Mouse (Mus musculus): Measurements from ENCODE around the gene Gm20388.
"Not testable (repeated sequence)": the region's sequence is repeated elsewhere in the genome, so short reads cannot be mapped to it uniquely, and the experiment has no call there.

The Gm20388 gene

DNA sequence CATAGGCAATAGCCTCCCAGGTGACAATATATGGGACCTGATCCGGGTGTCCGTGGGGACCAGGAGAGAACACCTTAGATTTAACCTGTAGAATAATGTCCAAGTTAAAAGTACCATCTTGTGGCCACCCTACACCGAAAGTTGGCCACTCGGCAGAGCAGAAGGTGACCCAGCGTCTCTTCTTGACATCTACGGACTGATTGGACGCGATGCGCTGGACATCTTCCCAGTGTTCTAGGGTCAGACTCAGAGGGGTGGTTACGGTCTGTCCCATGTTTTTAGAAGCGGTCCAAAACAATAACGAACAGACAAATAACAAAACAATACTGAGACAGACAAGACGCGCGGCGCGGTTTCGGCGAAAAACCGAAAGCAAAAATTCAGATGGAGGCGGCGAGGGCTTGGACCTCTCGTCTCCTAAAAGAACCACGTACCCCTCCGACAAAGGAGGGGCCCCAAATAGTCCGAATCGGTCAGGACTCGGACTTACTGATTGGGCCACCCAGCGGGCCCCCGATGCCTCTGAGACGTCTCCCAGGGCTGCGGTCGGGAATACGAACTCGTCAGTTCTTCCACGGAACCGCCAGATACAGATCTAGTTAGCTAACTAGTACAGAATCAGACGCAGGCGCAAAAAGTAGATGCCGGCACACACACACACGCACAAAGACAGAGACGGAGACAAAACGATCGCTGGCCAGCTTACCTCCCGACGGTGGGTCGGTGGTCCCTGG lies 3522.8 kb downstream of the Gm20388 start:
- DNase-seq, result not testable (repeated sequence)

DNA sequence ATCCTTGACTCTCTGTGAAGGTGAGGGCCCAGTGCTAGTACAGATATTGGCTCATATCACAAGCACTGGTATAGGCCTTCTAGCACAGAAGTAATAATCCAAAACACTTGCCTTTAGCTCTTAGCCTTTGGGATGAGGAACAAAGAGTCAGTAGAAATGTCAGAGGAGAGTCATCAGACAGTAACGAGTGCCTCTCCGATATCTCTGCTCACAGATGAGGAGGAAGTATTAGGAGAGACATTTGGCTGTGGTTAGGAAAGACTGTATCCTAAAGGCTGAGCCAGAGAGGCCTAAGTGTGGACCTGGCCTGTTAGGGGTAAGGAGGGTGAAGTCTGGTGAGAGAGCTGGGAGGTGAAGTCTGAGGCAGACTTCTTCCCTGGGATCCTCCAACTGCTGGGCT lies 3531.1 kb downstream of the Gm20388 start:
- no peak for DNase-seq

DNA sequence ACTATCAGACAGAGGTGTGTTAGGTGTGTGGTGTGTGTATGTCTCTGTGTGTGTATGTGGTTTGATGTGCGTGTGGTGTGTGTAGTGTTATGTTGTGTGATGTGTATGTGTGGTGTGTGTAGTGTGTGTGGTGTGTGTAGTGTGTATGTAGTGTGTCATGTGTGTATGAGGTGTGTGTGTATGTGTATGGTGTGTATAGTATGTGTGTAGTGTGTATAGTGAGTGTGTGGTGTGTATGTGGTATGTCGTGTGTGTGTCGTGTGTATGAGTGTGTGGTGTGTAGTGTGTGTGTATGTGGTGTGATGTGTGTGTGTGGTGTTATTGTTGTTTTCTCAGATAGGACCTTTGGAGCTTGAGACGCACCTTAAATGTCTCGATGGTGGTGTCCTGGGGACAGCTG lies 3531.7 kb downstream of the Gm20388 start:
- DNase-seq, result no peak

DNA sequence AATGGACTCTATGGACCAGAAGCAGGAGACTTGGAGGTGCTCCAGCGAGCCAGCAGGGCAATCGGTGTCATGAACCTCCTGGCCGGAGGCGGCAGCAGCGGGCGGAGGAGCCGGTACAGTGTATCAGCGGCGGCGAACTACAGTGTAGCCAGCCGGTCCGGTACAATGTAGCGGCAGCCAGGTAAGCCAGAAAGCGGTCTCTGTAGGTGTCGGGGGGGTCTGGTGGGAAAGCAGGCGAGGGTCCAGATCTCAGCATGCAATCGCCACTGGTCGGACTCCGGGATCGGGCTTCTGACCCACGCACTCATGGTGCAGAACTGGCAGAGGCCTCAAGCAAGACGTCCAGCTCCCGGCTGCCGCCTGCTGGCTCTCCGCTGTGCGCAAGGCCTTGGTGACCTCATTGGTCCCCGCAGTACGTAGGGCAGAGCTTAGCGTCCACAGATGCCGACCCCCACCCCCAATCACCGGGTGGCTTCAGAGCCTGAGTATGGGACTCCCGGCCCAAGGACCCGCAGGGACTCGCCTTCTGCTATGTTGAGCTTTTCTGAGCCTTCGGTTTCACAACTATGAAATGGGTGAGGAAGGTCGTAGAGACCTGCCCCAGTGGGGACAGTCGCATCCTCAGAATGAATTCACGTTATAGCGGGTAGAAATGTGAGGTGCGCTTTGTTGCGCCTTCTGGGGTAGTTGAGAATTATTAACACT lies 3532.4 kb downstream of the Gm20388 start:
- peak; percentile 96 for DNase-seq

DNA sequence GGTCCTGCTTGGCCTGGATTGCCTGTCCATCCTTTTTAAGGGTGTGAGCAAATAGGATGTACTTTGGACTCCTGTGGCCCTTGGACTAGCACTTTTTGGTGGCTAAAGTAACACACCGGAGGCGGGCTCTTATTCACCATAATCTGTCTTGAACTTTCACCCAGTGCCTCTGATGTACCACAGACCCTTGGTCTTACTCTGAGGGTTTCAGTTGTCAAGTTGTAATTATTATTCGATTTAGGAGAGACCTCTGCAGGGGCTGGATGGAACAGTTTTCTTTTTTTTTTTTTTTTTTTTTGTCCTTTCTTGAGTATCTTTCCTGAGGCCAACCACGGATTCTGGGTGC lies 3532.9 kb downstream of the Gm20388 start:
- no peak for DNase-seq

DNA sequence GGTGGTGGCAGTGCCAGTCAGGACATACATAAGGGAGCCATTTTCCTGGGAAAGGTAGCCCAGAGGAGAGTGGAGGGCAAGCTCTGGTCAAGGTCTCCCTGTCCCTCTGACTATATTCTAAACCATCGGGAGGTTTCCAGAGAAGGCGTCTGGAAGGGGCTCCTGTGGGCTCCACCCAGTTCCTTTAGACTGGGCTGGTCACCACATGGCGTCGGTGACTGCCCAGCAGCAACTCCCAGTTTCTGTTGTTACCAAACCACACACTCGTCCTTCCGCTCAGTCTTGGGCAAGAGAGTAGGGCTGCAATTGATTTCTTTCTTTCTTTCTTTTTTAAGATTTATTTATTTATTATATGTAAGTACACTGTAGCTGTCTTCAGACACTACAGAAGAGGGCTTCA lies 3533.5 kb downstream of the Gm20388 start:
- no peak for DNase-seq

DNA sequence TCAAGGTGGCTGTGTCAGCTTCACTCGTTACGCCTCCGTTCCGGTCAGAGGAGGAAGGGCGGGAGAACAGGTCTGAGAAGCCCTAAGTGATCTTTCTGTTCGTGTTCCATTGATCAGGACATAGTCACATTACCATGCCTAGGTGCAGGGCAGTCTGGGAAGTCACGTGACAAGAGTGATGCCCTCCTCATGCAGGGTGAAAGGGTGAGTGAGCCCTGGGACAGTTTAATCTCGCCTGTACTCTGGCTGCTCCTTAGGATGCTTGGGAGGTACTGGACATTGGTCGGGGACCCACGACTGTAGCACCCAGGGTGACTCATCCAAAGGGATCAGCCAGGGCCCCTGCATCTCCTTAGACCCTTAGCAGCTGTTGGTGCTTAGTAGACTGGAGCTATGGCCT lies 3535.3 kb downstream of the Gm20388 start:
- no peak for DNase-seq

DNA sequence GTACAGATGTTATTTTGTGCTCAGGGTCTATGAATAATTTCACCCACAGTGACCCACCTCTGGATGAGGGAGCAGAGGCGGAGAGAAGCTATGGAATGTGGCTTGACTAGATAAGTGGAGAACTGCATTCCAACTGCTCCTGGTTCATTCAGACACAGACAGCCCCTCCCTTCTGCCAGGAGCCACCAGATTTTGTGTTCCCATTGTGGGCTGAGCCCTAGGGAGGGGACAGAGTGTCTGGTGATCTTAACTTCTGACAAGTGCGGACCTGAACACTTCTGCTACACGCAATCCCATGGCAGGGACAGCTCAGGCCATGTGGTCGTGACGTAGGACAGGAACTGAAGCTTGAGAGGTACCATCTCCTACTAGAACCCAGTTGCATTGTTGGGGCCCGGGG lies 3536.2 kb downstream of the Gm20388 start:
- no peak for DNase-seq

DNA sequence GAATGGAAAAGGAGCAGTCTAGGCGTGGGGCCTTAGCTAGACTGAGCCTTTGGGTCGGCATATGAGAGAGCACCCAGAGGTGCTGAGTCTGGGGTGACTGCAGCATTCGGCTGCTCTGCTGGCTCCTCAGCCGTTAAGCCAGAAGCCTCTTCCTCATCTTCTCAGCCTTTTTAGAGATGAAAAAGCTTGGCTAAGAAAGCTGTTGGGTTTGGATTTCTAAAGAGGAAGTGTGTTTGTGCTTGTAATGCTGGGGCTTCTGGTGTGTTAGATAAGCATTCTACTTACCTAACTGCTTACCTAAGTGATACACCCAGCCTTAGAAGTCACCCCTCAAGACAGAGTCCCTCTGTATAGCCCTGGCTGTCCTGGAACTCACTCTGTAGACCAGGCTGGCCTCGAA lies 3540.1 kb downstream of the Gm20388 start:
- DNase-seq, result no peak

DNA sequence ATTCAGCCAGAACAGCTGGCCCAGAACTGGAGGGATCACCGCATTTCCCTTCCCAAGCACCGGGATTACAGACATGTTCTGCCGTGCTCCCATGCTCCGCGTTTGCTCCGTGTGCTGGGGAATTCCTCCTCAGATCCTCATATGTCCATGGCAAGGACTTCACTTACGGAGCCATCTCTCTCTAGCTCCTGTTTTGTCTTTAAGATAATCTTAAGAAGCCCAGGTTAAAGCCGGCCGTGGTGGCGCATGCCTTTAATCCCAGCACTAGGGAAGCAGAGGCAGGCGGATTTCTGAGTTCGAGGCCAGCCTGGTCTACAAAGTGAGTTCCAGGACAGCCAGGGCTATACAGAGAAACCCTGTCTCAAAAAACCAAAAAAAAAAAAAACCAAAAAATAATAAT lies 3541.1 kb downstream of the Gm20388 start:
- DNase-seq, result not testable (repeated sequence)

DNA sequence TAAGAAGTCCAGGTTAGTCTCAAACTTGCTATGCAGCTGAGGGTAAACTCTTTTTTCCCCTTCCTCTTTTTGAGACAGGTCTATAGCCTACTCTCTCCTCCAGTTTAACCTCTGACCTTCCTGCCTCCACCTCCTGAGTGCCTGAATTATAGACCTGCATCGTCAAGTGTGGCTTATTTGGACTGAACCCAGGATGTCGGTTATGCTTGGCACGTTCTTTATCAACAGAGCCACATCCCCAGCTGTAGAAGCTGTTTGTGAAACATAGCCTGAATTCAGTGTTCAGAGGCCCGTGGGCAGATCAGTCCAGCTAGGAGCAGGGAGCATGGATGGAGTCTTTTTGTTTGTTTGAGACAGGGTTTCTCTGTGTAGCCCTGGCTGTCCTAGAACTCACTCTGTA lies 3541.5 kb downstream of the Gm20388 start:
- no peak for DNase-seq

DNA sequence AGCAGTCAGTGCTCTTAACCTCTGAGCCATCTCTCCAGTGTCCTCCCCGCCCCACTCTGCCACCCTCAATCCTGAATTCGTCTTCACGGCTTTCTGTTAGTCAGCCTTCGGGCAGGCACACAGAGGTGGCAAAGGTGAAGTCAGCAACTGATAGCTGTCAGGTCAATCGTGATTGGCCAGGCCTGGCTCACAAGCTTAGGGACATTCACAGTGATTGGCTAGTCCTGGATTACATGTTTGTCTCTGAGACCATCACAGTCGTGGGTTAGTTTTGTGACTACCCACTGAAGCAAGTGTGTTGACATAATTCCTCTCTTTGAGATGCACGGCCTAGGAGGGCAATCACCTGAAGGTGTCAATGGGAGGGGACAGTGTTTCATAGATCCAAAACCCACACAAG lies 3542.7 kb downstream of the Gm20388 start:
- no peak for DNase-seq

DNA sequence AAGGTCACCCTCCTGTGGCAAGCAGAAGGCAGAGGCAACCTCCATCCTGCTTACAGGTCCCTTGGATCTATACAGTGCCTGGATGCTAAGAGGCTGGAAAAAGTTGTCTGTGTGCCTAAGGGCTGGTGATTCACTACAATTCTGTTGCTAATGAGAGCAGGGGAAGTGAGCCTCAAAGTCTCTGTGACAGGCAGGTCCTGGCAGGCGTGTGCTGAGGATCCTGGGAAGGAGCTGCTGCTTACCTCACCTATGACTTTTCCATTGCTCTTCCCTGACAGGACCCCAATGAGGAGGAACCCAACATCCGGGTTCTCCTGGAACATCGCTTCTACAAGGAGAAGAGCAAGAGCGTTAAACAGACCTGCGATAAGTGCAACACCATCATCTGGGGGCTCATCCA lies 3543.3 kb downstream of the Gm20388 start:
- DNase-seq, result no peak

DNA sequence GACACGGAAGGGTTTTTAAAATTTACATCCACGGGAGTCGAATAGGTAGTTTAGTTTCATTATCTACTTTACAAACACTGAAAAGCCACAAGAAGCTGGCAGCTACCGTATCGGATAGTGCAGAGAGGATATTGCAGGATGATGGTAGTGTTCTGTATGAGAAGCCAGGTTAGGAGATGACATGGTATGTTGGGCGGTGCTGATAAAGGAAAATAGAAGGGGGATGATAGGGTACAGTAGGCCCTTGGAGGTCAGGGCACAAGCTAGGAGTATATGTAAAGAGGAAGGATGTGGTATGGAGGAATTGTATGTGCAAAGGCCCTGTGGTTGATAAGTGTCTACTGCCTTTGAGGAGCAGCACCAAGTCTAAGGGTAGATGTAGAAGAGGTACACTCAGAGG lies 3543.9 kb downstream of the Gm20388 start:
- DNase-seq, result no peak

DNA sequence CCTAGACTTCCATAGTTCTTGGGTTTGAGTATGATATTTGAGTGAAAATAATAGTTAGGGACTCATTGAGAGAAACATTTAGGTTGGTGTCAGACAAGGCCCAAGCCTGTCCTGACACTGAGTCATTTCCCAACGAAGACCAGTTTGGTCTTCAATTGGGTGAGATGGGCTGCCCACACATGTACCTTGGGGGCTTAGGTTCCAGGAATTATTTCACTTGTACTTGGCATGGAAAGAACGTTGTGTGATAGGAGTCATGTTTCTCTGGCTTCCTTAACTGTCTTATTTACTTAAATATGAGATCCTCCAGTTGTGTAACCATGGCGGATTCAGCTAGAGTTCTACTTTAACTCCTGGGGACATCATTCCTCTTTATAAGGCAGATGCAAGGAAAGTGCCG lies 3553.0 kb downstream of the Gm20388 start:
- no peak for DNase-seq

DNA sequence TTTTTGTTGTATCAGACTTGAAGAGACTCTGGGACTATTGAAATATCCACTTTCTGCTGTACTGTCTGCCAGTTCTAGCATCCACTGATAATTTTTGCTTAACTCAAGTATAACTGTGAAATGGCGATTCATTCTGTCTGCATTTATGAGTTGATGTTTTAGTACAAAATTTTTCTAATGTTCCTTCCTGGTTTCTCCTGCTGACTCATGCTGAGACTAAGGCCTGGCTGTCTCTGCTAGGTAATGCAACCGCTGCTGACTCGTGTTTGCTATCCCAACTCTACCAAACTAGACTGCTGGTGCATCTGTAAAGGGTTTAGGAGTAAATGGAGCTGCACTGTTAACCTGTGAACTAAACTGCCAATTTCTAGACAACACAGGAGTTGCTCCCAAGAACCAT lies 3556.8 kb downstream of the Gm20388 start:
- DNase-seq, result no peak

DNA sequence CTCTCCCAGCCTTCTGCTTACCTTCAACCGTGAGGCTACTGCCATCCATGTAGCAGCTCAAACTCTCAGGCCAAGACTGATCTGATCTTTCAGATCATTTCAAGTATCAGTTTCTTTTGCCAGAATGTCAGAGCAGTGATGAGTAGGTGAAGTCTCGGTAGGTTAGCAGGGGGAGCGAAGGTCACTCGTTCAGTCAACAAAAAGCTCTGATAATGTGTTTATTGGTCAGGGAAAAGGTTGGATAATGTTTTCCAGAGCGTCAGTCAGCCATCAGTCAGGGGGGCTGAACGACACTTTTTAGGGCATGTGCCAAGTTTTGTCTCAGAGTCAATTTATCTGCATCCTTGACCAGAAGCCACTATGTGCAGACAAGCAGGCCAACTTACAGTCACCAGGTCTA lies 3562.3 kb downstream of the Gm20388 start:
- not testable (repeated sequence) for DNase-seq

DNA sequence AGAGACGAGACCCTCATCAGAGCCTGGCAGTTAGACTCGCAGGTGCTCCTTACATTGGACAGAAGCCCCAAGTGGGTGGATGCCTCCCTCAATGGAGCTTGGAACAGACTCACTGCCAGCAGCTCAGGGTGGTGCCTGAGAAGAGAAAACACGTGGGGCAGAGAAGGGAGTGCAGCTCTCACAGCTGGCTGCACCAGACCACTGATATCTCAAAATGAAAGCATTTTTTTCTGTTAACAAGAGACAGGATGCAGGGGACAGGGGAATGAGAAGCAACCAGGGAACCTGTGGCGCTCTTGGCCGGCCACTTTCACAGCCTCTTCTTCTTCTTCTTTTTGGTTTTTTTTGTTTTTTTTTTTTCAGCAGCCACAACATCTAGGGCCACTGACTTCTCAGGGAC lies 3563.9 kb downstream of the Gm20388 start:
- not testable (repeated sequence) for DNase-seq

DNA sequence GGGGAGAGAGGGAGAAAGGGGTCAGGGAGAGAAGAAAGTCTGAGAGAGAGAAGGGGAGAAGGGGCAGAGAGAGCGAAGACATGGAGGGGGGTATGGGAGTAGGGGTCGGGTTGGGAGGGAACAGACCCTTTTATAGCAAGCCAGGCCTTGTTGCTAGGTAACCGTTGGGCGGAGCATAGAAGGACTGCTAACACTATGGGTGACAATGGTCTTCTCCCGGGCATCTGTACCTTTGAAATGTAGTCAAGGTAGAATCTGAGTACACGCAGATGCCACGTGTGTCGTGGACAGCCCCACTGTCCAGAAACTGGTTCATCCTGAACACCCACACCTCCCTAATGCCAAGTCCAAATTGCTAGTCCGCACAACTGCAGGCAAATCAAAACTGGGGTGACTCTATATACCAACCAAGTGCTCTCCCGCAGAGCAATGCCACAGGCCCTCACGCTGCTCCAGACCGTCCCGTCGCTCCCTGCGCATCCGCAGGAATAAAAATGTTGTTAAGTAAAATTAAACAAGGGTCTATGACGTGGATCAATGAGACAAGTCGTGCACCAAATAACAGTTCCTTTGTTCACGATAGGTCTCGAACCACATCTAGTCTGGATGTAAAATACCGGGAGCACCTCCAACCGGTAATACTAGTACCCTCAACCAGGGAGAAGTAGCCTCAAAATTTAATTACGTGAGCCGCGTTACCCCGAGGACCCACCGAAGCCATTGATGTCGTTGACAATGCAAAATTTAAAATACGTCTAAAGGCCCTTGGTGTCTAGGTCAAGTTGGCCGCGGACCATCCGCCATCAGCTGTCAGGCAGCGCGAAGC lies 3566.5 kb downstream of the Gm20388 start:
- peak; percentile 17 for DNase-seq

DNA sequence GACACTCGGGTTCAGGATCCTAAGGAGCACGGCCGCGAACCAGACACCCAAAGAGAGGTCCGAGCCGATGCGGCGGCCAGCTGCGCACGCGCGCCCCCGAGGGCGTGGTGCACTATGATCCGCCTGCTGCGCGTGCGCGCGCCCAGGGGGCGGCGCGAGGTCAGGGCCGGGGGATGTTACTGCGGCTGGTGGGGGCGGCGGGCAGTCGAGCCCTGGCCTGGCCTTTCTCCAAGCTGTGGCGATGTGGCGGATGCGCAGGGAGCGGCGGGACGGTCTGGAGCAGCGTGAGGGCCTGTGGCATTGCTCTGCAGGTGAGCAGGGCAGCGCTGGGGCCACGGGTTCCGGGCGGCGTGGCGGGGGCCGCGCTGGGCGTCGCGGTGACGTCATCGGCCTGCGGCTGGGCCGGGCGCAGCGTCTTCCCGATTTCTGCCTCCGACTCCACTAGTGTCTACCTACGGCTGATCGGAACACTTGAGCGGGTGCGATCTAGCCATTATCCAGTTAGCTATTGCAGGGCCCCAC lies 3567.2 kb downstream of the Gm20388 start, which contains the start of gene Afg3l1:
Afg3l1 (plus strand) TSS at position 167 of the 522 bp plus-strand sequence.
- DNase-seq, result peak; percentile 95

DNA sequence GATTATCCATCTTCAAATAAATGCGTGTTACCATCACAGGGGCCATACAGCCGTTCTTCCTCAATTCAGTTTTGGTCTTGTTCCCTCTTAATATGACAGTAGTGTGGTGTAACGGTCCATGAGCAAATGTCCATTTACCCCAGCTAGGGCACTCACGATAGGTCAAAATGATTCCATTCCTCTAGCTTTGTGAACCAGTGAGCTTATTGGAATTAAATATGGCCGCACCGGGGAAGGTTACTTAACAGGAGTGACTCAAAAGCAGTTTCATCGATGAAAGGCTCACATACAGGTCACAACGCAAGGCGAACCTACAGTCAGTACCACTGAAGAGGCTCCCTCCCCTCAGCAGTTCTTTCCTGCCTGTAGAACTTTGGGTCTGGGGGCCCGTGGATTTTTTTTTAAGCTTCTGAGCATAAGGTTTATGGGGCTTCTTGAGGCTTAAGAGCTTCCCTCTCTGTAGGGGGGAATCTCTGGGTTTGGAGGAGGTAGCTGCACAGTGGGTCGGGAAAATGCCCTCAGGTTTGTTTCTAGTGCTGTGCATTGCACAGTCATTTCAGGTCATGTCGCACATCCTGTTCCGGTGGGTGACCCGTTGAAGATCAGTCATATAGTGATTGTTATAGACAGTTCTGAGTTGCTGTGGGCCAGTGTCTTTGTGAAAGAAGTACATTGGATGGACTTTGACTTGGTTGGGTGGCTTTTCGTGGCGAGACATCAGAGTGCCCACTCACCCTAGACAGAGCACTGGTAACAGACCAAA lies 3568.0 kb downstream of the Gm20388 start:
- peak; percentile 8 for DNase-seq

DNA sequence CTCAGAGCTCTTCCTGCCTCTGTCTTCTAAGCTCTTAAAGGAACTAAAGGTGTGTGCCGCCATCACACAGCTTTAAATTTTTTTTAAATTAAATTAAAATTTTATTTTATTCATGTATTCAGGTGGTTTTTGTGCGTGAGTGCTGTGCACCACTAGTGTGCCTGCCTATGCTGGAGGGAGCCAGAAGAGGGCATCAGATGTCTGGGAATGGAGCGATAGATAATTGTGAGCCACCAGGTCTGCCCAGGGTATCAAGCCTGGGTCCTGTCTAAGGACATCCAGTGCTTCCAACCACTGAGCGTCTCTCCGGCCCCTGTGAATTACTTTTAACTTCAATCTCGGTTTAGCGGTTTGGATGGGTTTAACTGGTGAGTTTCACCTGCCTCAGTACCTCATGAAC lies 3572.0 kb downstream of the Gm20388 start:
- peak; percentile 22 for DNase-seq
